9 mouse cellular contexts compared by ENCODE assay signal in genomic region chr6:12876366-12876765, GRCm38 (mm10).
"Had no signal": no experiment of that assay in that cellular context is flagged by ENCODE, and none has a peak within 500 bp of the region (broad histone marks: within the 10 kb centered on the region; RNA-seq: fewer than 3 reads in every experiment).

No protein-coding gene starts in this region.

- DNase-seq: kidney, postnatal 10 days; layer of hippocampus, postnatal 36 days; liver; liver, embryonic 13.5 days; liver, postnatal 0 days; lung, postnatal 14 days; right cerebral cortex, adult 18-20 months; right cerebral cortex, postnatal 25 days; thymus, postnatal 36 days had no signal
